Mouse (Mus musculus): ENCODE measurements around the gene Olfr1341. TPM values are rescaled to one million over a fixed set of nuclear protein-coding genes. Genes with fewer than 3 reads are reported as not detected.

Gene Olfr1341
- polyA plus RNA-seq (2016; fragmentation: Nextera tagmentation; extraction: Ambion mirVana): not detected in 2 replicates

DNA sequence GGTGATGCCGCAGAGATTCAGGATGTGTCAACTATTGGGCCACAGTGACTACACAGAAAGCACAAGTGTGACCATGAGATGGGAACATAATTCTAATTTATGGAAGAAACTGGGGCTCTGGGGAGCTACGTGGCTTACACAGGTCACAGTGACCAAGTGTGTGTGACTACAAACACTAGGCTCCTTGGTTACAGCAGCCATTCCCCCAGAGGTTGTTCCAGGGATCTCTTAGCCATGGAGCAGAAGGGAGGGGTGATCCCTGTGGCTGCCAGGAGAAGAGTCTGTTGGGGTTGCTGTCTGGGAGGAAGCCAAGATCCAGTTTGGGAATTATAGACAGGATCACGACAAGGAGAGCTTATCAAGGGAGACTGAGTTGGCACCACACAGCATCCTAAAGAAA is at the start of gene Olfr1341:
TSS of gene Olfr1341 (plus strand) at position 301 of the 400 bp plus-strand sequence.
- Histone ChIP-seq H3K27ac (replicated peaks) (no peak within 1 kb of the TSS), H3K4me1 (no peaks in the 10 kb centered on the region), H3K36me3 (no peaks in the 10 kb centered on the region), H3K4me3 (no peak within 1 kb of the TSS), H3K27me3 (no peaks in the 10 kb centered on the region), H3K4me2 (replicated peaks) (no peak within 1 kb of the TSS), H3K9me3 (no peaks in the 10 kb centered on the region), H3K9ac (replicated peaks) (no peak within 1 kb of the TSS)
- ATAC-seq (ENCODE audit: low FRiP score, low read depth): no peak
- WGBS: 82% methylated on average over 3 of the region's 3 CpGs

DNA sequence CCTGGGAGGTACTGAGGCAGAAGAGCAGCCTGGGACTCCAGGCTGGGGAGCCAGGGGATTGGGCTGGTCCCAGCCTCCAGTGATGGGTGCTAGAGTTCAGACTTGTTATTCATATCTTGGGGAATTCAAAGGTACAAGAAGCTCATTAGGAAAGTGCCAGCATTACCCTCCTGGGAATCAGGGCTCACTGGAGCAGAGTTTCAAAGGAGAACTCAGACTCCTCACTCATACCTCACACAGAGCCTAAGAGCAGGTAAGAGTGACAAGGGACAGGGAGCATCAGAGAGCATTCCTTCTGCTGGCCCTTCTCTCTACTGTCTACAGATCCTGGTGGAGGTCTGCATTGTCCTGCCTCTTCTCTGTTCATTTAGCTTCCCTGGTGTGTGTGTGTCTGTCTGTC is 44.7 kb upstream of the Olfr1341 start, which contains the start of gene Olfr62:
TSS of gene Olfr62 (plus strand) at position 301 of the 400 bp plus-strand sequence.
- no peaks in the 10 kb centered on the region for H3K4me1 ChIP-seq
- H3K9me3 ChIP-seq: no peaks in the 10 kb centered on the region
- H3K9ac ChIP-seq (replicated peaks): no peak within 1 kb of the TSS
- no peak within 1 kb of the TSS for H3K4me3 ChIP-seq
- H3K27me3 ChIP-seq: no peaks in the 10 kb centered on the region
- no peak for ATAC-seq (ENCODE audit: low FRiP score, low read depth)
- no peak within 1 kb of the TSS for H3K4me2 ChIP-seq (replicated peaks)
- H3K27ac ChIP-seq (replicated peaks): no peak within 1 kb of the TSS
- H3K36me3 ChIP-seq: no peaks in the 10 kb centered on the region

DNA sequence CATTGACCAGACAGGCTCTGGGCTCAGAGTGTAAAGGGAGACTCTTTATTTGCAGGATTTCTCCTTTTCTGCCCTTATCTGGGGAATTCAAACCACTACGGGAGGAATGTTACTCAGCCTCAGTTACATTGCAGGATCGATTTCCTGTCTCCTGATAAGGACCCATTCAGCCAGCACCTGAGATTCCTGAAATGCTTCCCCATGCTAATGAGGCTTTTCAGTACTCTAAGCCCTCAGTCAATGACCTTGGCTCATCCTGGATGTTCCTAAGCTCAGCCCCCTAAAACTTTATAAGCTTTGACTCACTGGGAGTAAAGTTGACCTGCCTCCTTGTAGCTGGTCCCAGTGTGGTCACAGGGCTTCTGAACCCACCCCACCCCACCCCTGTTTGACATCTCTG is 16.2 kb upstream of the Olfr1341 start:
- Histone ChIP-seq H3K9me3 (no peaks in the 10 kb centered on the region), H3K27ac (replicated peaks) (no peak overlapping the region), H3K27me3 (no peaks in the 10 kb centered on the region), H3K4me2 (replicated peaks) (no peak overlapping the region), H3K36me3 (no peaks in the 10 kb centered on the region), H3K4me1 (no peaks in the 10 kb centered on the region), H3K9ac (replicated peaks) (no peak overlapping the region), H3K4me3 (no peak overlapping the region)
- WGBS: 72% methylated on average over 2 of the region's 2 CpGs
- no peak for ATAC-seq (ENCODE audit: low FRiP score, low read depth)

DNA sequence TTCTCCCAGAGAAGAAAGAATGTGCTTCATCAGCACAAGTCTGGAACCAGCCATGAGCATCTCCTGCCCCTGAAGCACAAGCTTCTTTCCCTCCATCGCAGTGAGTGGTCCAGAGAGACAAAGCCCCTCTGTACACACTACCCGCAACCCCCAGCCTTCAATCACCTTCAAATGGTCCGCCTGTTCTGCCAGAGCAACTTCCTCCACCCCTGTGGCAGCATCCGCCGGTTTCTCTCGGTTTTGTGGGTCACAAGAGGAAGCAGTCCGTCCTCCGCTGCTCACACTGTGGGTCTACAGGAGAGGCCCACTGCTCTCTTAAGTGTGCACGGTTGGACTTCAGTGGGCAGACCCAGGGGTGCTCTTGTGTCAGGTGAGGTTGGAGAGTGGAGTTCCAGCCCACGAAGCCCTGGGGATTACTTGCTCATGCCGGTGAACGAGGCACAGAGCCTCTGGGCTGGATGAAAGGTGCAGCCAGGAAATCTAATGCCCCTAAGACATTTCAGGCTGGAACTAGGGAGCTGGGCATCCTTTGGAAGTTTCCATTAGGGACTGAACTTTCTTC is 10.8 kb upstream of the Olfr1341 start, which contains the start of gene Olfr1342:
TSS of gene Olfr1342 (minus strand) at position 345 of the 562 bp plus-strand sequence.
- H3K9ac ChIP-seq (replicated peaks): no peak within 1 kb of the TSS
- no peak within 1 kb of the TSS for H3K4me3 ChIP-seq
- no peak within 1 kb of the TSS for H3K27ac ChIP-seq (replicated peaks)
- 57% methylated on average over 12 of the region's 12 CpGs for WGBS
- no peaks in the 10 kb centered on the region for H3K27me3 ChIP-seq
- H3K4me1 ChIP-seq: peaks cover 5% of the 10 kb centered on the region; the same call in 1 of the 2 replicates
- no peak within 1 kb of the TSS for H3K4me2 ChIP-seq (replicated peaks)
- ATAC-seq (ENCODE audit: low FRiP score, low read depth): no peak
- H3K9me3 ChIP-seq: no peaks in the 10 kb centered on the region
- no peaks in the 10 kb centered on the region for H3K36me3 ChIP-seq

DNA sequence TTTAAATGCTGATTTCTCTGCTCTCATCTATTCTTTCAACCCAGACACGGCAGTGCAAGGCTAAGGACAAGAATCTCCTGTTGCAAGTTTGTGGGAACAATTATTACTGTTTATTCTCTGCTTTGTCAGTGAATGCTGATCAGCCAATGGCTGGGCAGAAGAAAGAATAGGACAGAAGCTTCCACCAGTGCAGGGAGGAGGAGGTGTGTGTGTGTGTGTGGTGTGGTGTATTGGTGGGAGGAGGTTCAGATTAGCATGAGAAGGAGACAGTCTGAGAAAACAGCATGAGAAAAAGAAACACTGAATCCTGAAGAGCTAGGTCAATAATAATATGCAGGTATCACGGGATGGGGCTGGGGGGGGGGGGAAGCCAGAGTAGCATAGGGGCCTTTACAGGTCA is 9.5 kb upstream of the Olfr1341 start:
- 51% methylated on average over 2 of the region's 2 CpGs for WGBS
- ATAC-seq (ENCODE audit: low FRiP score, low read depth): no peak

GRCm38 (mm10) chr4:118708086-118708485 is 4.8 kb downstream of the Olfr1341 start:
- Histone ChIP-seq H3K36me3 (no peaks in the 10 kb centered on the region), H3K4me3 (no peak overlapping the region), H3K4me1 (no peaks in the 10 kb centered on the region), H3K27me3 (no peaks in the 10 kb centered on the region), H3K4me2 (replicated peaks) (no peak overlapping the region), H3K27ac (replicated peaks) (no peak overlapping the region), H3K9ac (replicated peaks) (no peak overlapping the region), H3K9me3 (no peaks in the 10 kb centered on the region)
- 83% methylated on average over 5 of the region's 5 CpGs for WGBS
- ATAC-seq (ENCODE audit: low FRiP score, low read depth): no peak

More for the DNA sequence above, 9.5 kb upstream of the Olfr1341 start:
- H3K4me1 ChIP-seq: peaks cover 5% of the 10 kb centered on the region; the same call in 1 of the 2 replicates
- no peak overlapping the region for H3K4me3 ChIP-seq
- no peak overlapping the region for H3K9ac ChIP-seq (replicated peaks)
- H3K27ac ChIP-seq (replicated peaks): no peak overlapping the region
- H3K9me3 ChIP-seq: no peaks in the 10 kb centered on the region
- H3K36me3 ChIP-seq: no peaks in the 10 kb centered on the region
- H3K27me3 ChIP-seq: no peaks in the 10 kb centered on the region
- H3K4me2 ChIP-seq (replicated peaks): no peak overlapping the region

GRCm38 (mm10) chr4:118711656-118712055 is 8.3 kb downstream of the Olfr1341 start:
- Histone ChIP-seq H3K36me3 (no peaks in the 10 kb centered on the region), H3K9ac (replicated peaks) (no peak overlapping the region), H3K4me3 (no peak overlapping the region), H3K4me2 (replicated peaks) (no peak overlapping the region), H3K27ac (replicated peaks) (no peak overlapping the region), H3K9me3 (no peaks in the 10 kb centered on the region), H3K27me3 (no peaks in the 10 kb centered on the region), H3K4me1 (no peaks in the 10 kb centered on the region)
- 17% methylated on average over 1 of the region's 1 CpGs for WGBS
- no peak for ATAC-seq (ENCODE audit: low FRiP score, low read depth)

DNA sequence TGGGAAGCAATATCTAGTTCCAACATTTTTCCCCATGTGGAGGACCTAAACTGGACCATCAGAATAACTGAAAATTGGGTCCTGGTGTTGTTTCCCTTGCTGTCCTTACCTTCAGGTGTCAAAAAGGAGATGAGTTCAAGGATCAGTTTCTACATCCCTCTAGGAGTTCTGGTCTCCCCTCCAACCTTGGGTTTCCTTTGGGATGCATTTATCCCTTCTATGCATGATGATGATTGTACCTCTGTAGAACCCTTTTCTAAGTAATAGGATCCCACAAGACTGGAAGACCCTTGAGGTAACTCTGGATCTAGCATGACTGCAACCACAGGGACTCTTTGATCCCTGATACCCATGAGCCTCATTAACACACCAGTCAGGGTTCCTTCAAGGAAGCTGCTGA is 16.5 kb downstream of the Olfr1341 start, which contains the start of gene Olfr1340:
TSS of gene Olfr1340 (plus strand) at position 301 of the 400 bp plus-strand sequence.
- H3K27me3 ChIP-seq: no peaks in the 10 kb centered on the region
- H3K4me1 ChIP-seq: no peaks in the 10 kb centered on the region
- H3K9ac ChIP-seq (replicated peaks): no peak within 1 kb of the TSS
- H3K27ac ChIP-seq (replicated peaks): no peak within 1 kb of the TSS
- no peaks in the 10 kb centered on the region for H3K36me3 ChIP-seq
- no peak within 1 kb of the TSS for H3K4me3 ChIP-seq
- no peaks in the 10 kb centered on the region for H3K9me3 ChIP-seq
- no peak for ATAC-seq (ENCODE audit: low FRiP score, low read depth)
- H3K4me2 ChIP-seq (replicated peaks): no peak within 1 kb of the TSS

- Histone ChIP-seq H3K27ac (replicated peaks) (no peak overlapping the region), H3K4me2 (replicated peaks) (no peak overlapping the region), H3K4me1 (no peaks in the 10 kb centered on the region), H3K27me3 (no peaks in the 10 kb centered on the region), H3K9me3 (no peaks in the 10 kb centered on the region), H3K4me3 (no peak overlapping the region), H3K9ac (replicated peaks) (no peak overlapping the region), H3K36me3 (no peaks in the 10 kb centered on the region)
- WGBS: 55% methylated on average over 10 of the region's 10 CpGs
- no peak for ATAC-seq (ENCODE audit: low FRiP score, low read depth)
These were observed 18.6 kb downstream of the Olfr1341 start for GRCm38 (mm10) chr4:118721742-118722483.

- Histone ChIP-seq H3K4me1 (no peaks in the 10 kb centered on the region), H3K4me3 (no peak within 1 kb of the TSS), H3K27ac (replicated peaks) (no peak within 1 kb of the TSS), H3K36me3 (no peaks in the 10 kb centered on the region), H3K9me3 (no peaks in the 10 kb centered on the region), H3K4me2 (replicated peaks) (no peak within 1 kb of the TSS), H3K9ac (replicated peaks) (no peak within 1 kb of the TSS), H3K27me3 (no peaks in the 10 kb centered on the region)
- WGBS: 93% methylated on average over 1 of the region's 1 CpGs
- no peak for ATAC-seq (ENCODE audit: low FRiP score, low read depth)
These were observed 28.6 kb downstream of the Olfr1341 start, which contains the start of gene Olfr1339 for GRCm38 (mm10) chr4:118731875-118732274. Gene Olfr1339, plus strand, starts transcription at chr4:118732175.

DNA sequence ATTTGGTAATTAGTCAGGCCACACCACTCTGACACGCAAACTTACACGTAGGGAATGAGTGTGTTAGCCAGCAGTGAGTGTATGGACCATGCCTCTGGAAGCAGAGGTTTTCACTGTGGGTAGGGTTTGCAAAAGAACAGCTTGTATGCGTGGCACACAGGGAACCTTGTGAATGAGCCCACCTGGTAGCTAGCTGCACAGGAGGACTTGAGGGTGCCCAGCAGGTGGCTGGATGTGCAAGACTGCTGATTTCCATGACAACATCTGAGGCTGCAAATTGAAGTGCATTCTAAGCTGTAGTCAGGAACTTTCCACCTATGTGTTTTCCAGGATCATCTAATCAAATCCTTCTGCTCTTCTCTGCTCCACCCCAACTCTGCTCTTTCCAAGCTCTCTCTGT is 36.3 kb downstream of the Olfr1341 start:
- no peak overlapping the region for H3K27ac ChIP-seq (replicated peaks)
- no peak overlapping the region for H3K9ac ChIP-seq (replicated peaks)
- no peak overlapping the region for H3K4me2 ChIP-seq (replicated peaks)
- no peak for ATAC-seq (ENCODE audit: low FRiP score, low read depth)
- H3K36me3 ChIP-seq: no peaks in the 10 kb centered on the region
- H3K9me3 ChIP-seq: no peaks in the 10 kb centered on the region
- 72% methylated on average over 3 of the region's 3 CpGs for WGBS
- peaks cover 8% of the 10 kb centered on the region; the same call in 1 of the 2 replicates for H3K4me1 ChIP-seq
- peaks cover 26% of the 10 kb centered on the region for H3K27me3 ChIP-seq
- H3K4me3 ChIP-seq: no peak overlapping the region

DNA sequence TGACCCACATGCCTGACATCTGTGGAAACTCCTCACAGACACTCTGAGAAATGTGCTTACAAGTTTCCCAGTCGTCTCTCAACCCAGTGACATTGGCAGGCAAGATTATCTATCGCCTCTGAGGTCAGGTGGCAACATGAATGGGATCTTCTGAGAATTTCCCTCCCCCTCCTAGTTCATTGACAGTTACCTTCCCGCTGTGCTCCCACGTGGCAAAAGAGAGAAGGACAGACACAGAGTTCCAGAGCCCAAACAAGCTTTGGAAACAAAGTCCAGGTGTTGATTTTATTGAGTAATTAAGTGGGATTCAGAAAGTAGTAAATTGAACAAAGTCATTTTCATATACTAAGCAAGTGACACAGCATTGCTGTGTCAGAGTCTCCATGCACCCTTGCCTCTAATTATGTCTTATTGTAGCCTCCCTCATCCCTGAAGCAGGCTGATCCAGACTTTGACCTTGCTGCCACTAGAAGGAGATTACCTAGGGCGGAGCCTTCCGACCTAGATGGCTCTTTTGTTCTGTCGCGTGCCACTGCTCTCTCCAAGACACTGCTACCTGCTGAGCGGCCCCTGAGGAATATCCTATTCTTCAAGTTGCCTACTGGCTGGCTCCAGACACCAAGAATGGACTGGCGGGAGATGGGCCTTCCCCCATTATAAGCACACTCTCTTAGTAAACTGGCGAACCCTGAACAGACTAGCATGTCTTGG is 37.8 kb downstream of the Olfr1341 start:
- no peak for ATAC-seq (ENCODE audit: low FRiP score, low read depth)
- Histone ChIP-seq H3K4me2 (replicated peaks) (peak overlapping the region; percentile 21), H3K36me3 (no peaks in the 10 kb centered on the region), H3K9me3 (peaks cover under 1% of the 10 kb centered on the region; the same call in 1 of the 2 replicates), H3K4me1 (peaks cover 8% of the 10 kb centered on the region; the same call in 1 of the 2 replicates), H3K4me3 (no peak overlapping the region), H3K27me3 (peaks cover 26% of the 10 kb centered on the region), H3K27ac (replicated peaks) (no peak overlapping the region), H3K9ac (replicated peaks) (no peak overlapping the region)
- WGBS: 5% methylated on average over 11 of the region's 11 CpGs
